Mouse (Mus musculus) layer of hippocampus, adult 11-12 months (tissue): ENCODE data around the gene Anpep.

Experiments used
- DNase-seq: peaks from one replicate; pipeline ENCODE4 v3.0.0; 2022; ENCODE audit warnings: low spot score

Gene Anpep

GRCm38 (mm10) chr7:79866294-79867000 lies 5.6 kb upstream of the Anpep start:
- no peak for DNase-seq

- DNase-seq: no peak
Observed at GRCm38 (mm10) chr7:79861794-79862193, 935 bp upstream of the Anpep start.

GRCm38 (mm10) chr7:79858956-79859630 lies 1.8 kb downstream of the Anpep start:
- no peak for DNase-seq

DNA sequence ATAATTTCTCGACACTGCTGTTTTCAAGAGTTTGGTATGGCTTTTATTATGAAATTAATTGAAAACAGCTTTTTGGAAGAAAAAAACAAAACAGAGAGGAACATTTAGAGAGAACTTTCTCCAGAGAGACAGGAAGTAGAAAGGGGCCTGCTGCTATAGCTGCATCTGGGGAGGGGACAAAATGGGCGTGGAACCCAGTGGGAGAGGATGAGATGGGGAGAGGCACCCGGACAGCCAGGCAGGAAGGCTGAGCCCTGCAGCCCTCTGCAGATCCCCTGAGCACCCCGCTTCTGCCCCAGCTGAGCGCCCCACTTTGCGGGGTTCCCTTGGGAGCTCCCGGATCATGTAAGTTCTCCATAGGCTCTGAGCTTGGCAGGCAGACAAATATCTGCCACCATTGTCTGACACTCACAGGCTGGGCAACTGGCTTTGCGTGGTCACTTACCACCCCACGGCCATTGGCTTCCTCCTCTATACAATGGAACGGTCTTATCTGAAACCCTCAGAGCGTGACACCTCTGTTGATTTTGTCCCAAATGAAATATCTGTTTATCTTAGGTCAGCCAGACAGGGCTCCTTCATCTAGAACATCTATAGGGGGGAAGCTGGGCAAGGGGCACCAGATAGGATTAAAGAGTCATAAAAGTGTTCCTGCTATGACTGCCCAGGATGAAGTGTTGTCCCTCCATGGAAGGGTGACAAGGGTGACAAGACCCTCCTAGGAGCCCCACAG lies 2.5 kb downstream of the Anpep start:
- no peak for DNase-seq

DNA sequence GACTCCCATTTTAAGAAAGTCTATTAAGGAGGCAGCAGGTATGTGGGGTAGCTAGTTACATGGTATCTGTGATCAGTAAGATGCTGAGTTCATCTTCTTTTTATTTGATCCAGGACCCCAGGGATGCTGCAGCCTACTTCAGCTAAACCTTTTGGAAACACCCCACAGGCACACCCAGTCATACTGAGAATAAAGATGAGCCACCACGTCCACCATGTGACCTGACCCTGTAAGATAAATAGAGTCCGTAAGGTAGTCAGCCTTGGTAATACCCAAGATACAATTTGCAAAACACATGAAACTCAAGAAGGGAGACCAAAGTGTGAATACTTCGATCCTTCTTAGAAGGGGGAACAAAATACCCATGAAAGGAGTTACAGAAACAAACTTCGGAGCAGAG lies 4.6 kb downstream of the Anpep start:
- no peak for DNase-seq

DNA sequence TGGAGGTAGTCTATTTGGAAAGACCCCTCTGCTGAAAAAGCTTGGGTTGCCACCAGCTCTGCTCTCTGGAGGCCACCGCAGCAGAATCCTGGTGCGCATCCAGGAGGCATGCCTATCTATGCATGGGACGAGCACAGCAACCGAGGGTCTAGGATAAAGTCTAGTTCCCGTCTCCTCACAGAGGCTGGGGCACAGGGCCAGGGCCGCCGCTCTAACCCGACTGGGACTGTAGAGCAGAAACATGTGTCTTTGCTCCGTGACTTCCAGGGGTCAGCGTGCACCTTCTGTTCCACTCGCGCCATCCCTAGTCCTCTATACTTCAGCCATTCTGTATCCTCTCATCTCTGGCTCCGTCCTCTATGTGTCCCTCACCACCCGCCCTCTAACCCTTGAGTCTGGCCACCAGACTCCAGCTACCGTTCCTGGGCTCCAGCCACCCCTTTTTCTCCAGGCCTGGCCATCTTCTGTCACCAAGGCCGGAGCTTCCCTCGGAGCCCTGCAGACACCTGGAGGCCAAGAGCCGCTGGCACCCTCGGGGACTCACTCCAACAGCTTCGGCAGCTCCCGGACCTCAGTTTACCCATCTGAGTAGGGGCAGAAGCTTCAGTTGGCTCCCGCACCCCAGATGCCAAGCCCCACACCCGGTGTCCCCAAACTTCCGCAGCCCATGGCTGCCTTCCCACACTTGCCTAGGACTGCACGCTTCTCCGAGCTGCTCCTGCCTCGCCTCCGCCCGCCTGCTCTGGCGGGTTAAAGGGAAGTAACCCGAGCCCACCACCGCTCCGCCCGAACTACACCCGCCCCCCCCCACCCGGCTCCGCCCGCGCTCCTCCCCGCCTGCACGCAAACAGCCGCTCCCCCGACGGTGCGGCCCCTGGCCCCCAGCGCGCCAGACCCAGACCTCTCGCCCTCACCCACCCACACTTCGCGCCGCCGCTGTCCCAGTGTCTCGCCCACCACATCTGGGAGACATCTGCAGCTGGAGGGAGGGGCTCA lies 13.1 kb downstream of the Anpep start:
- DNase-seq: no peak

DNA sequence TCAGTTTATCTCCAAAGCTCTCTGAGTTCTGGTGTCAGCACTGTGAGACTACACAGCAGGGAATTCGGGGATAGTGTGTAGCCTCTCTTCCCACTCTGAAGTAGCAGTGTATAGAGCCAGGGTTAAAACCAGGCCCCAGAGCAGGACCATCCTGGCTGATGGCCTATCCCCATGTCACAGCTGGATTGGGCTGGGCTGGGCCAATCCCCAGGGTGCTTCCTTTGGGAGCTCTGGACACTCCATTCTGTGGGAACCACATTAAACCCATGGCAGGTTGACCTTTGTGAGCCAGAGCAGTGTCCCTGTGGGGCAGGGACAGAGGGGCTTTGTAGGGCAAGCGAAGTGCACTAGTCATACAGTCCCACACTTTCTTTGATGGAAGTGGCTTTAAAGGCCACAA lies 14.5 kb downstream of the Anpep start:
- no peak for DNase-seq

DNA sequence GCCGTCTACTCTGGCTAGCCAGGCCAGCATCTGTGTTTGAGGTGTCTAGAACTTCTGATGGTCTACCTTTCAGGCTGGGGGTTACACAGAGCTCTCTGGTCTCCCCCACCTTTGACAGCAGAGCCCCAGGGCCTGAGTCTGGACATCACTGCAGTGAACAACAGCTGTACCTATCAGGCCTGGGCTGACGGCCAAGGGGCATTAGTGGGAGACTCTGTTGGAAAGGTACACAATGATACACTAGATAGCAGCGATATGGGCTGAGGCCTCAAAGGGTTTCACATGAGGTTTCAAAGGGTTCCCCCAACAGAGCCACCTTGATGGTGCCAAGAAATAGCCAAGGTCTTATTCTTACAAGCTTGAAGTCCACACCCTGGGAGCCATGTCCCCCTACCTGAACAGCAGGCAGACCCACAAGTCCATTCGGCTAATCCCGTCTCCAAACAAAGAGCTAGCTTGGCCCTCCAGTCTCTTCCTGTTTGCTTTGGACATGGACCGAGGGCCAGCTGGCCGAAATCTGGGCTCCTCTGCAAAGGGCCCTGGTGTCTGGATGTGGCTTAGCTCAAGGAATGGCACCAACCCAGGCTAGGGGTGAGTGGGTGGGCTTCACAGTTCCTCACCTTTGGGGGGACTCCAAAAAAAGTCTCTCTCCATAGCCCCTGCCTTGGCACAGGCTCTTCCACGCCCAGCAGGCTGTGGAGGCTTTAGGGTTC lies 16.6 kb downstream of the Anpep start:
- DNase-seq: no peak

DNA sequence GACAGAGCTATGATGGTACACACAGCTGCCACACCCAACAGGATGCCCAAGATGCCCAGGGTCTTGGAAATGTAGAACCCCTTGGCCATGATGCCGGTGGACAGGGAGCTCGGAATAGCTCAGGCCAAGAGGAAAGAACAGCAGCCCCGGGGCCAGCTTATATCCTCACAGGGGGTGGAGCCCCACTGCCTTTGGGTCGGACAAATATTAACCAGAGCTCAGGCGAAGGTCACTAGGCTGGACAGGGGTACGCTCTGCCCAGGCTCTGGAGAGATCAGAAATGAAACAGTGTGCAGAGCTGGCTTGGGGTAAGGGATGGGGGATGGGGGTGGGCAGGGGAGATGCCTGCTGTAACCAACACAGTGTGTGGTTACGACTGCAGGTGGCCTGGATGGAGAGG lies 18.7 kb downstream of the Anpep start:
- no peak for DNase-seq

GRCm38 (mm10) chr7:79837247-79837646 lies 23.6 kb downstream of the Anpep start:
- DNase-seq: no peak

GRCm38 (mm10) chr7:79835196-79835595 lies 25.7 kb downstream of the Anpep start:
- DNase-seq: no peak

GRCm38 (mm10) chr7:79832980-79833379 lies 27.9 kb downstream of the Anpep start:
- DNase-seq: no peak

GRCm38 (mm10) chr7:79831585-79831984 lies 29.3 kb downstream of the Anpep start:
- no peak for DNase-seq

GRCm38 (mm10) chr7:79831145-79831544 lies 29.7 kb downstream of the Anpep start:
- DNase-seq: no peak

DNA sequence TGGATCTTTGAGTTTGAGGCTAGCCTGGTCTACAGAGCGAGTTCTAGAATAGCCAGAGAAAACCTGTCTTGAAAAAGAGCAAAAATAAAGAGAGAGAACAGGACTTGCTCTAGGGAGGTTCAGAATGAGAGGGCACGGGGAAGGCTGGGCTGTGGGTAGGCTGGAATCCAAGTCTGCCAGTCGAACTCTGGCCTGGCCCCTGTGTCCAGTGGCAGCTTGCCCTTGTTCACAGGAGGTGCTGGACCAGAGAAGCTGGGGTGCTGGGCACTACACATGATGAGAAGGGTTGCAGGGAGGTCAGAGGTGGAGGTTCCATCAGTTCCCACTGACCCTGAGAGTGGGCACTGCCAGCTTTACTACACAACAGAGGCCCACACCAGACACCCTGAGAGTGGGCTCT lies 32.5 kb downstream of the Anpep start:
- DNase-seq: no peak

DNA sequence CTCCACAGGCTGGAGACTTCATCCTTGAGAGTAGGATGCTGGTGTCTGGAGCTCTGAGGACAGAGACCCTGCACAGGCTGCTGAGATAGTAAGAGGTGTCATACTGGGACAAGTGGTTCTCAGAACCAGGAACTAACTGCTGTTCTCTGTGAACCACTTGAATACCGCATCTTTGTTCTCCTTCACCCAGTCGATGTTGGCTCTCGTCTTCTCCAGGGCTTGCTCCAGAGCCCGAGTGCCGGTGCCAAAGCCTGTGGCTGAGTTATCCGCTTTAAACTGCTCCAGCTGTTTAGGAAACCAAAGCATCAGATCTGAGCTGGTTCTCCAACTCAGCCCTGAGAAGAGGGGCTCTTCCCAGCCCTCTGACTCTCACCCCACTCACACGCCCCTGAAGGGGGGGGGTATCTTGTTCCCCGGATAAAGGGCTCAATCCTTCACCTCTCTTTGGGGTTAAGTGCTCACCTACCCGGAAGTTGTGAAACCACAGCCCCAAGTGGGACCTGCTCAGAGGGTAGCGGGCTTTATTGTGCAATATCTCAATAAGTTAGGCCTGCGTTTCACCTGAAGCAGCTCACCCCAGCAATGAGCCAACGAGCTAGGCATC lies 38.7 kb downstream of the Anpep start:
- no peak for DNase-seq

DNA sequence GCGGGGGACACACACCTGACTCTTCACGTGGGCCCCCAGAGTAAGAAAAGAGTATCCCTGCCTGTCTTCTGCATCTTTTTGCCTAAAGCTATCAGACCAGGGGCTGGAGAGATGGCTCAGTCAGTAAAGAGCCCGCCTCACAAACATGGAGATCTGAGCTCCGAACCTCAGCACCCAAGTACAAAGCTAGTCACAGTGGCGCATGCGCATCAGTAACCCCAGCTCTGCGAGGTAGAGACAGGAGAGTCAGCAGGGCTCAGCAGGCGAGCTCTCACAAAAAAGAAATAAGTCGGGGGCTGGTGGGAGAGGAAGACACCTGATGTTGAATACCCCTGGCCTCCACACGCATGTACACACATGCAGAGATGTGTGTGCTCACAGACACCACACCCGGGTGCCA lies 40.9 kb downstream of the Anpep start:
- no peak for DNase-seq

- DNase-seq: no peak
Observed at GRCm38 (mm10) chr7:79819515-79819914, 41.3 kb downstream of the Anpep start.

DNA sequence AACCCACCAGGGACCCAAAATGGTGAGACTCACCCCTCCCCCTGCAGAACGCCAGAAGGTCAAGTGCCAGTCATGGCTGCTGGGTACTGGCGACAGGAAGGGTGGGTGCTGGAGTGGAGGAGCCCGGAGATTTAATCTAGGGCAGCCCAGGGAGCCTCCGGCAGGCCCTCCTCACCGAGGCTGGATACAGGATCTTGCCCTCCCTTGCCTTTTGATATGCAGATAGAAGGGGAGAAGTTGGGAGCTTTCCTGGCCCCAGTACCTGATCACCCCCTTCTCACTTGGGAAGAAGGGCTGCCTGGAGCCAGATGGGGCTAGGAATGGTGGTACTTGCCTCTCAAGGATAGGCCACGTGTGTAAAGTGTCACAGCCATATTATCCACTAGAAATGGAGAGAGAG lies 42.5 kb downstream of the Anpep start:
- DNase-seq: no peak

DNA sequence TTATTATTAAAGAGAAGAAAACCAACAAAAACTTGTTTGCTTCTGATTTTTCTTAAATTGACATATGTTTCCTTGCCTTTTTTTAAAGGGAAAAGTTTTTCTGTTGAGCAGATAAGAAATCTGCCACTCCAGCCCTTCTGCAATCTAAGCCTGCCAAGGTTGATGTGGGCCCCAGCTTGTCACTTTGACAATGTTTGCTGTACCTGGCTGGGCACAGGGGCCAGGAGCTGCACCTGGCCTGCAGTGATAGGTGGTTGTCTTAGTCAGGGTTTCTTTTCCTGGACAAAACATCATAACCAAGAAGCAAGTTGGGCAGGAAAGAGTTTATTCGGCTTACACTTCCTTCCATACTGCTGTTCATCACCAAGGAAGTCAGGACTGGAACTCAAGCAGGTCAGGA lies 47.5 kb downstream of the Anpep start:
- DNase-seq: no peak
